Mouse (Mus musculus) forebrain, embryonic 16.5 days (tissue): ENCODE measurements around the gene Plcb3. TPM values are rescaled to one million over a fixed set of nuclear protein-coding genes. Genes with fewer than 3 reads are reported as not detected.
"Not testable (repeated sequence)": the region's sequence is repeated elsewhere in the genome, so short reads cannot be mapped to it uniquely, and the experiment has no call there.

ENCODE experiments used
- ATAC-seq: fragments of 200-750 bp; cut with Nextera tagmentation; 2 replicates; pipeline ENCODE4 v1.8.0; 2017; ENCODE audit warnings: mild to moderate bottlenecking, moderate library complexity
- H3K27ac ChIP-seq: fragments of 300-500 bp; sonication (generic); 2 replicates; pipeline ENCODE4 v1.5.1; 2014; ENCODE audit warnings: low read length, control low read depth
- H3K27me3 ChIP-seq: fragments of 300-500 bp; sonication (generic); replicated peaks from 2 replicates; pipeline ENCODE4 v1.6.1; 2014; ENCODE audit warnings: low read length; ENCODE audit not compliant: control insufficient read depth, insufficient read depth
- H3K36me3 ChIP-seq: fragments of 300-500 bp; sonication (generic); 2 replicates; pipeline ENCODE4 v1.6.1; 2014; ENCODE audit not compliant: control insufficient read depth, insufficient read depth
- H3K4me1 ChIP-seq: fragments of 300-500 bp; sonication (generic); replicated peaks from 2 replicates; pipeline ENCODE4 v1.6.1; 2014; ENCODE audit warnings: low read length; ENCODE audit not compliant: control insufficient read depth, insufficient read depth
- H3K4me2 ChIP-seq: fragments of 300-500 bp; sonication (generic); 2 replicates; pipeline ENCODE4 v1.6.1; 2014; ENCODE audit warnings: mild to moderate bottlenecking, low read length, control low read depth
- H3K4me3 ChIP-seq: fragments of 300-500 bp; sonication (generic); replicated peaks from 2 replicates; pipeline ENCODE4 v1.5.1; 2014; ENCODE audit warnings: mild to moderate bottlenecking, low read length, control low read depth
- H3K9ac ChIP-seq: fragments of 300-500 bp; sonication (generic); replicated peaks from 2 replicates; pipeline ENCODE4 v1.6.1; 2014; ENCODE audit warnings: low read depth, low read length, control low read depth
- H3K9me3 ChIP-seq: fragments of 300-500 bp; sonication (generic); 2 replicates; pipeline ENCODE4 v1.6.1; 2016; ENCODE audit warnings: low read length; ENCODE audit not compliant: control insufficient read depth
- WGBS: fragments of 180-500 bp; shearing (Covaris S2); extraction: QIAGEN DNeasy Blood & Tissue Kit; methylation state at CpG from one replicate; pipeline ENCODE4 v1.1.7; 2014; 5-methylcytosine and 5-hydroxymethylcytosine counted together
- polyA plus RNA-seq: library from polyadenylated mRNA; unstranded; fragments of >200 nt; fragmentation: Nextera tagmentation; extraction: Ambion mirVana; gene quantifications from 2 replicates; pipeline ENCODE4 v1.2.1, GENCODE M21; 2015

Plcb3 gene
- polyA plus RNA-seq, 1 experiment from 2014 or later, result 11.5 TPM

- peak; percentile 96 for ATAC-seq
- no peaks in the 10 kb centered on the region for H3K36me3 ChIP-seq
- no peaks in the 10 kb centered on the region for H3K27me3 ChIP-seq
- peak within 1 kb of the TSS; percentile 54; the same call in 1 of the 2 replicates for H3K27ac ChIP-seq
- WGBS, result 2% methylated on average over 37 of the region's 37 CpGs
- H3K4me3 ChIP-seq, result peak within 1 kb of the TSS; percentile 65
- peak within 1 kb of the TSS; percentile 85 for H3K4me2 ChIP-seq
- peaks cover 44% of the 10 kb centered on the region for H3K4me1 ChIP-seq
- H3K9ac ChIP-seq, result peak within 1 kb of the TSS; percentile 67
- H3K9me3 ChIP-seq, result no peaks in the 10 kb centered on the region
Observed at GRCm38 (mm10) chr19:6992011-6992858, 16.0 kb upstream of the Plcb3 start, which contains the start of gene Dnajc4. TSS of gene Dnajc4 (minus strand) at chr19:6992572.

GRCm38 (mm10) chr19:6991166-6991565, 14.9 kb upstream of the Plcb3 start:
- H3K36me3 ChIP-seq, H3K27me3 ChIP-seq, ATAC-seq, H3K9ac ChIP-seq, H3K4me3 ChIP-seq, H3K4me2 ChIP-seq, H3K9me3 ChIP-seq, H3K27ac ChIP-seq: not testable (repeated sequence)
- 91% methylated on average over 6 of the region's 6 CpGs for whole genome bisulfite sequencing
- peaks cover 41% of the 10 kb centered on the region for H3K4me1 ChIP-seq

GRCm38 (mm10) chr19:6990712-6991111, 14.4 kb upstream of the Plcb3 start:
- Histone ChIP-seq H3K4me2 (no peak overlapping the region), H3K4me1 (peaks cover 42% of the 10 kb centered on the region), H3K9me3 (no peaks in the 10 kb centered on the region), H3K27me3 (no peaks in the 10 kb centered on the region), H3K4me3 (no peak overlapping the region), H3K36me3 (no peaks in the 10 kb centered on the region), H3K9ac (no peak overlapping the region), H3K27ac (no peak overlapping the region)
- WGBS, result 85% methylated on average over 6 of the region's 6 CpGs
- no peak for ATAC-seq

- H3K36me3 ChIP-seq, result no peaks in the 10 kb centered on the region
- H3K9ac ChIP-seq, result no peak overlapping the region
- peaks cover 32% of the 10 kb centered on the region for H3K4me1 ChIP-seq
- no peak overlapping the region for H3K4me2 ChIP-seq
- H3K27ac ChIP-seq, result no peak overlapping the region
- WGBS, result 86% methylated on average over 8 of the region's 8 CpGs
- ATAC-seq, result no peak
- H3K4me3 ChIP-seq, result no peak overlapping the region
- no peaks in the 10 kb centered on the region for H3K27me3 ChIP-seq
- H3K9me3 ChIP-seq, result no peaks in the 10 kb centered on the region
Observed at GRCm38 (mm10) chr19:6989251-6989650, 13.0 kb upstream of the Plcb3 start.

- 0 out of 2 replicates have a peak, but pooled peaks have one; percentile 0 for ATAC-seq
- H3K27ac ChIP-seq, result peak overlapping the region; percentile 72; the same call in 1 of the 2 replicates
Observed at GRCm38 (mm10) chr19:6987904-6988285, 11.6 kb upstream of the Plcb3 start.

GRCm38 (mm10) chr19:6987061-6987903, 11.0 kb upstream of the Plcb3 start, which contains the start of gene Vegfb:
TSS of gene Vegfb (minus strand) at chr19:6987651.
- Histone ChIP-seq H3K4me2 (peak within 1 kb of the TSS; percentile 88), H3K36me3 (peaks cover 2% of the 10 kb centered on the region; the same call in 1 of the 2 replicates), H3K4me1 (peaks cover 24% of the 10 kb centered on the region), H3K9ac (peak within 1 kb of the TSS; percentile 92), H3K27me3 (no peaks in the 10 kb centered on the region), H3K27ac (peak within 1 kb of the TSS; percentile 72), H3K9me3 (no peaks in the 10 kb centered on the region), H3K4me3 (peak within 1 kb of the TSS; percentile 63)
- peak; percentile 54 for ATAC-seq
- WGBS, result under 1% methylated on average over 51 of the region's 85 CpGs

More at GRCm38 (mm10) chr19:6987904-6988285, 11.6 kb upstream of the Plcb3 start:
- H3K27me3 ChIP-seq, result no peaks in the 10 kb centered on the region
- no peaks in the 10 kb centered on the region for H3K9me3 ChIP-seq
- peak overlapping the region; percentile 88 for H3K4me2 ChIP-seq
- H3K4me3 ChIP-seq, result peak overlapping the region; percentile 63
- H3K9ac ChIP-seq, result peak overlapping the region; percentile 92
- H3K4me1 ChIP-seq, result peaks cover 27% of the 10 kb centered on the region
- peaks cover 2% of the 10 kb centered on the region; the same call in 1 of the 2 replicates for H3K36me3 ChIP-seq
- under 1% methylated on average over 8 of the region's 8 CpGs for WGBS

- H3K4me2 ChIP-seq, result peak overlapping the region; percentile 88
- H3K9ac ChIP-seq, result peak overlapping the region; percentile 92
- H3K36me3 ChIP-seq, result peaks cover 2% of the 10 kb centered on the region; the same call in 1 of the 2 replicates
- no peaks in the 10 kb centered on the region for H3K27me3 ChIP-seq
- no peaks in the 10 kb centered on the region for H3K9me3 ChIP-seq
- peaks cover 20% of the 10 kb centered on the region for H3K4me1 ChIP-seq
- no peak overlapping the region; the same call in 1 of the 2 replicates for H3K27ac ChIP-seq
- WGBS, result 75% methylated on average over 10 of the region's 10 CpGs
- no peak for ATAC-seq
- peak overlapping the region; percentile 63 for H3K4me3 ChIP-seq
Observed at GRCm38 (mm10) chr19:6985951-6986708, 9.9 kb upstream of the Plcb3 start.

GRCm38 (mm10) chr19:6985300-6985699, 9.0 kb upstream of the Plcb3 start:
- Histone ChIP-seq H3K9me3 (no peaks in the 10 kb centered on the region), H3K4me1 (peaks cover 25% of the 10 kb centered on the region), H3K4me3 (no peak overlapping the region), H3K9ac (no peak overlapping the region), H3K27me3 (no peaks in the 10 kb centered on the region), H3K4me2 (no peak overlapping the region), H3K36me3 (peaks cover 2% of the 10 kb centered on the region; the same call in 1 of the 2 replicates), H3K27ac (no peak overlapping the region)
- 83% methylated on average over 18 of the region's 19 CpGs for WGBS
- ATAC-seq, result no peak
